Mouse (Mus musculus): ENCODE measurements around the gene Rangap1. TPM values are rescaled to one million over a fixed set of nuclear protein-coding genes. Genes with fewer than 3 reads are reported as not detected.

Gene Rangap1
- polyA plus RNA-seq, 1 experiment from 2014 or later = 17.9 TPM

DNA sequence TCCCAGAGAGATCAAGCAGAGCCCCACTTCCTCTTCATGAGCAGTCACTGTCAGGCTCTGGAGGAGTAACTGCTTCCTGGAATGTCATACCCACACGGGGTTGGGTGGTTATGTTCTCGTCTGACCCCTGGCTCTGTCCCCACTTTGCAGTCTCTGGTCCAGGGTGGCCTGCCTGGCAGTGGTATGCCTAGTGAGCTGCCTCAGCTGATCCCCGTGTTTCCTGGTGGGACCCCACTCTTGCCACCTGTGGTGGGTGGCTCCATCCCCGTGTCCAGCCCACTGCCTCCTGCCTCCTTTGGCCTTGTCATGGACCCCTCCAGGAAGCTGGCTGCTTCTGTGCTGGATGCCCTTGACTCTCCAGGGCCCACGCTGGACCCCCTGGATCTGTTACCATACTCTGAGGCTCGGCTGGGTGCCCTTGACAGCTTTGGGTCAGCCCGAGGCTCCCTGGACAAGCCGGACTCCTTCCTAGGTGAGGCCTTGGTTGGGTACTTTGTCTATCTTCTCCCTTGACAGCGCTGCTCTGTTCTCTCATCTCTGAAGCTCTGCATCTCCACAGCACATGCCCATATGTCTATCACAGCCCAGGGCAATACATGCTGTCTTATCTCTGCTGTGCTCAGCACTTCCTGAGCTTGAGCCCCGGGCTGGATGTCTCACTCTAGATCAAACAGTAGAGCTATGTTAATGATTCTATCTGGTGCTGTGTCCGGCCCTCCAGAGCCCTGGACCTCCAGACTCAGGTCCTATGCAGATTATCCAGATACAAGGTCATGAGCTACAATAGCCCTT, 31.5 kb upstream of the Rangap1 start:
- Histone ChIP-seq H3K4me3 (ENCODE audit: low read depth, low read length) (no peak overlapping the region), H3K4me1 (ENCODE audit: insufficient read depth, low read depth, low read length) (no peaks in the 10 kb centered on the region), H3K4me2 (replicated peaks; ENCODE audit: low read depth, low read length) (no peak overlapping the region), H3K36me3 (ENCODE audit: insufficient read depth, low read length) (peaks cover 48% of the 10 kb centered on the region), H3K27ac (ENCODE audit: low read length) (no peak overlapping the region), H3K27me3 (replicated peaks; ENCODE audit: insufficient read depth, low read length) (no peaks in the 10 kb centered on the region), H3K9ac (replicated peaks; ENCODE audit: low read depth) (no peak overlapping the region), H3K9me3 (ENCODE audit: low read length) (no peaks in the 10 kb centered on the region)
- DNase-seq (ENCODE audit: low spot score) (no peak), ATAC-seq (no peak)
- WGBS = 83% methylated on average over 11 of the region's 11 CpGs
- TF ChIP-seq EP300 (IDR thresholded peaks at IDR 0.05) (no peak), CTCF (IDR thresholded peaks at IDR 0.05) (no peak)

- no peaks in the 10 kb centered on the region for H3K27me3 ChIP-seq (replicated peaks; ENCODE audit: insufficient read depth, low read length)
- H3K36me3 ChIP-seq (ENCODE audit: insufficient read depth, low read length) = peaks cover 49% of the 10 kb centered on the region
- DNase-seq (ENCODE audit: low spot score) = no peak
- 90% methylated on average over 15 of the region's 15 CpGs for WGBS
- no peaks in the 10 kb centered on the region for H3K9me3 ChIP-seq (ENCODE audit: low read length)
- TF ChIP-seq EP300 (IDR thresholded peaks at IDR 0.05) = no peak
- no peak for TF ChIP-seq CTCF (IDR thresholded peaks at IDR 0.05)
- H3K4me1 ChIP-seq (ENCODE audit: insufficient read depth, low read depth, low read length) = no peaks in the 10 kb centered on the region
- H3K9ac ChIP-seq (replicated peaks; ENCODE audit: low read depth) = no peak overlapping the region
- H3K27ac ChIP-seq (ENCODE audit: low read length) = no peak overlapping the region
- ATAC-seq = no peak
- H3K4me2 ChIP-seq (replicated peaks; ENCODE audit: low read depth, low read length) = no peak overlapping the region
- no peak overlapping the region for H3K4me3 ChIP-seq (ENCODE audit: low read depth, low read length)
These were observed 29.3 kb upstream of the Rangap1 start for GRCm38 (mm10) chr15:81774505-81775171.

DNA sequence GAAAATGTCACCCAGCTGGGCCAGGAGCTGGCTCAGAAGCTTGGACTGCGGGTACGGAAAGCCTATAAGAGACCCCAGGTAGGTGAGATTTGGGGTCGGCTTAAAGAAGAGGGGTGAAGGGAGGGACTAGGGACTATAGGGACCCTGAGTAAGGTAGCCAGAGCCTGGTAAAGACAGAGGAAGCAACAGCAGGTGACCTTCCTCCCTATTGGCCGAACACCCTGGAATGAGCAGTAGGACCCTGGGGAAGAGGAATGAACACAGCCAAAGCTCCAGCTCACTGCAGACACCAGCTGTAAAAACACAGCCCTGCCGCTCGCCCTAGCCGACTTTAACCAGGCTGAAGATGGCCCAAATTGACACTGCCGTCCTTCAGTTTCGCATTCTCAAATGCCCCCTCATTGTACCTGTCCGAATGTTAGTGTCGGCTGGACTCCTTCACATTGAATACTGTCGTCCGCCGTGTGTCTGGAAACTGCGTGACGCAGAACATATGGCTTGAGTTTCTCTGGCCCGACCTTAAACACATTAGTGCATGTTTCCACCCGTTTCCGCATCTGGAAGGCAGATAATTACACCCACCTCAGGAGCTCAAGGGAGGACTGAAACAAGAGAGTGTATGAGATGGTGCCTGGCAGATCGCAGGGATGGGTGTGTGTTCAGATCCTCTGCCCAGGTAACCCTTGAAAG, 27.2 kb upstream of the Rangap1 start:
- H3K4me3 ChIP-seq (ENCODE audit: low read depth, low read length) = no peak overlapping the region
- no peaks in the 10 kb centered on the region for H3K9me3 ChIP-seq (ENCODE audit: low read length)
- WGBS = 84% methylated on average over 20 of the region's 20 CpGs
- TF ChIP-seq EP300 (IDR thresholded peaks at IDR 0.05) (no peak), CTCF (IDR thresholded peaks at IDR 0.05) (no peak)
- no peaks in the 10 kb centered on the region for H3K4me1 ChIP-seq (ENCODE audit: insufficient read depth, low read depth, low read length)
- no peak for DNase-seq (ENCODE audit: low spot score)
- H3K27me3 ChIP-seq (replicated peaks; ENCODE audit: insufficient read depth, low read length) = no peaks in the 10 kb centered on the region
- ATAC-seq = no peak
- no peak overlapping the region for H3K9ac ChIP-seq (replicated peaks; ENCODE audit: low read depth)
- H3K4me2 ChIP-seq (replicated peaks; ENCODE audit: low read depth, low read length) = no peak overlapping the region
- peaks cover 31% of the 10 kb centered on the region; the same call in 1 of the 2 replicates for H3K36me3 ChIP-seq (ENCODE audit: insufficient read depth, low read length)
- no peak overlapping the region for H3K27ac ChIP-seq (ENCODE audit: low read length)

GRCm38 (mm10) chr15:81769037-81769436, 23.7 kb upstream of the Rangap1 start:
- H3K36me3 ChIP-seq (ENCODE audit: insufficient read depth, low read length) = peaks cover 23% of the 10 kb centered on the region; the same call in 1 of the 2 replicates

GRCm38 (mm10) chr15:81766439-81766838, 21.1 kb upstream of the Rangap1 start:
- no peak overlapping the region for H3K9ac ChIP-seq (replicated peaks; ENCODE audit: low read depth)
- ATAC-seq = no peak
- 83% methylated on average over 5 of the region's 5 CpGs for WGBS
- H3K4me1 ChIP-seq (ENCODE audit: insufficient read depth, low read depth, low read length) = no peaks in the 10 kb centered on the region
- no peaks in the 10 kb centered on the region for H3K9me3 ChIP-seq (ENCODE audit: low read length)
- DNase-seq (ENCODE audit: low spot score) = no peak
- peaks cover 6% of the 10 kb centered on the region; the same call in 1 of the 2 replicates for H3K36me3 ChIP-seq (ENCODE audit: insufficient read depth, low read length)
- no peaks in the 10 kb centered on the region for H3K27me3 ChIP-seq (replicated peaks; ENCODE audit: insufficient read depth, low read length)
- no peak overlapping the region for H3K4me3 ChIP-seq (ENCODE audit: low read depth, low read length)
- no peak overlapping the region for H3K27ac ChIP-seq (ENCODE audit: low read length)
- TF ChIP-seq CTCF (IDR thresholded peaks at IDR 0.05) (no peak), EP300 (IDR thresholded peaks at IDR 0.05) (no peak)
- H3K4me2 ChIP-seq (replicated peaks; ENCODE audit: low read depth, low read length) = no peak overlapping the region

More at GRCm38 (mm10) chr15:81769037-81769436, 23.7 kb upstream of the Rangap1 start:
- 58% methylated on average over 13 of the region's 13 CpGs for WGBS
- Histone ChIP-seq H3K9ac (replicated peaks; ENCODE audit: low read depth) (no peak overlapping the region), H3K4me2 (replicated peaks; ENCODE audit: low read depth, low read length) (no peak overlapping the region), H3K27me3 (replicated peaks; ENCODE audit: insufficient read depth, low read length) (no peaks in the 10 kb centered on the region), H3K9me3 (ENCODE audit: low read length) (no peaks in the 10 kb centered on the region), H3K4me1 (ENCODE audit: insufficient read depth, low read depth, low read length) (no peaks in the 10 kb centered on the region), H3K27ac (ENCODE audit: low read length) (no peak overlapping the region), H3K4me3 (ENCODE audit: low read depth, low read length) (no peak overlapping the region)
- TF ChIP-seq CTCF (IDR thresholded peaks at IDR 0.05) = no peak
- TF ChIP-seq EP300 (IDR thresholded peaks at IDR 0.05) = no peak
- no peak for DNase-seq (ENCODE audit: low spot score)
- ATAC-seq = peak; percentile 56; the same call in 1 of the 2 replicates

DNA sequence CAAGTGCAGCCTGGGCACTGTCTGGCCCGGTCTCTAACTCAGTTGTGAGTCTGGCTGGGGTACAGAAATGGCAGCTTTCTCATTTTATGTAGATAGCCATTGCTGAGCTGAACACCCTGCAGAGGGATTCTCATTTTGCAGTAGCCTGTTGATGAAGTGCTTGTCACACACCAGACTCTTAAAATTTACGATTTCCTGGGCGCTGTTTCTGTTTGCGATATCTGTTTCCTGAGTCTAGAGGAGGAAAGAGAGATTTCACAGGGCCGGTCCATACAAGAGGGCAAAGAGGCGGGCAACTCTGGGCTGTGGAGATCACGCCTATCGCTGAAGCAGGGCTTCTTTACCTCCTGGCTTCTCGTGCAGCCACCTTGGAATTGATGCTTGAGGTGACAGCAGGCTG, 20.3 kb upstream of the Rangap1 start:
- Histone ChIP-seq H3K36me3 (ENCODE audit: insufficient read depth, low read length) (peaks cover 6% of the 10 kb centered on the region; the same call in 1 of the 2 replicates), H3K4me3 (ENCODE audit: low read depth, low read length) (no peak overlapping the region), H3K9ac (replicated peaks; ENCODE audit: low read depth) (no peak overlapping the region), H3K4me2 (replicated peaks; ENCODE audit: low read depth, low read length) (no peak overlapping the region), H3K27me3 (replicated peaks; ENCODE audit: insufficient read depth, low read length) (no peaks in the 10 kb centered on the region), H3K4me1 (ENCODE audit: insufficient read depth, low read depth, low read length) (no peaks in the 10 kb centered on the region), H3K27ac (ENCODE audit: low read length) (no peak overlapping the region), H3K9me3 (ENCODE audit: low read length) (no peaks in the 10 kb centered on the region)
- no peak for TF ChIP-seq EP300 (IDR thresholded peaks at IDR 0.05)
- no peak for TF ChIP-seq CTCF (IDR thresholded peaks at IDR 0.05)
- no peak for DNase-seq (ENCODE audit: low spot score)
- 67% methylated on average over 9 of the region's 9 CpGs for WGBS
- no peak for ATAC-seq

All from lung, postnatal 0 days (tissue).